Mouse (Mus musculus): ENCODE measurements at regions not wholly inside any gene's neighbourhood (a gene's known extent, or its start where the extent isn't known, plus 50 kb on each side); places are given as distances from the start of the nearest gene placed in this dataset.

DNA sequence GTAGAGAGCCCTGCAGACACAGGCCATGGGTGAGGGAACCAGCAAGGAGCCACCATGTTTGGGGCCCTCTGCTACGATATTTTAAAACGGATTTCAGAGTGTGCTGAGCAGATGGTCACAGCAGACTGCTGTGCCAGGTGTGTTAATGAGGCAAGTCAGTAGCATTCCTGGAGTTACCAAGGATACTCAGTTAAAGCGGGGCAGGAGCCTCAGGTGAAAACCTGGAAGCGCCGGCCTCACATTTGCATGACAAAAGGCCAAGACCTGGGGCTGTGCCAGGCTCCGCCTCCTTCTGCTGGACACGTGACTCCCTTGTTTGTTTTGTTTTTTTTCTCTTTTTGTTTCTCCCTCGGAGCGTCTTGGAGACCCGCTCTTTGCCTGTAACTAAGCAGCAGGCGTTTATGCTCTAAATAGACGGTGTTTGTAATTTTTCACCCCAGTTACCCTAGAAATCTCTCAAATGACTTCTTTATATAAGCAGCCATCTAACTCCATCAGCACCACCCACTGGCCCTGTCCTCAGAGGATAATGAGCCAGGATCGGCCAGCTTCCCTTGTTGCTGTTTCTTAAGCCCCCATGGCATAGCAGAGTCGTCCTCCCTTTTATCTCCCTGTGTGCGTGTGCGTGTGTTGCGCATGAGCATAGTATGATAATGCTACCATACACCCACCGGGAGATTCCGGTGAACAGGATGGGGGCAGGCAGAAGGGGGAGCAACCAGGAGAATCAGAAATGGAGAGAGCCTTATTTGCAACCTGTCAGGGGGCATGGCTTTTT, 166.9 kb upstream of the Gm3448 start:
- Histone ChIP-seq H3K4me1 (ENCODE audit: control insufficient read depth, insufficient read depth, low read length) (peaks cover 17% of the 10 kb centered on the region), H3K27me3 (ENCODE audit: control insufficient read depth, insufficient read depth, low read length) (no peaks in the 10 kb centered on the region), H3K9ac (ENCODE audit: low read length) (peak overlapping the region; percentile 41), H3K27ac (ENCODE audit: low read length) (no peak overlapping the region), H3K4me3 (replicated peaks; ENCODE audit: low read length) (peak overlapping the region; percentile 39), H3K36me3 (ENCODE audit: control insufficient read depth, insufficient read depth, low read length) (no peaks in the 10 kb centered on the region), H3K9me3 (replicated peaks; ENCODE audit: control insufficient read depth, low read length) (no peaks in the 10 kb centered on the region), H3K4me2 (ENCODE audit: low read depth, low read length) (peak overlapping the region; percentile 52)
- ATAC-seq (ENCODE audit: insufficient read depth, low FRiP score): peak; percentile 51; the same call in 1 of the 2 replicates
- 9% methylated on average over 19 of the region's 19 CpGs for WGBS

- Histone ChIP-seq H3K4me2 (ENCODE audit: low read depth, low read length) (peak overlapping the region; percentile 52), H3K36me3 (ENCODE audit: control insufficient read depth, insufficient read depth, low read length) (no peaks in the 10 kb centered on the region), H3K27ac (ENCODE audit: low read length) (no peak overlapping the region), H3K9me3 (replicated peaks; ENCODE audit: control insufficient read depth, low read length) (no peaks in the 10 kb centered on the region), H3K4me1 (ENCODE audit: control insufficient read depth, insufficient read depth, low read length) (peaks cover 17% of the 10 kb centered on the region), H3K4me3 (replicated peaks; ENCODE audit: low read length) (peak overlapping the region; percentile 39), H3K9ac (ENCODE audit: low read length) (peak overlapping the region; percentile 41), H3K27me3 (ENCODE audit: control insufficient read depth, insufficient read depth, low read length) (no peaks in the 10 kb centered on the region)
- ATAC-seq (ENCODE audit: insufficient read depth, low FRiP score): 0 out of 2 replicates have a peak, but pooled peaks have one; percentile 2
- 39% methylated on average over 24 of the region's 24 CpGs for WGBS
These were observed 166.1 kb upstream of the Gm3448 start for GRCm38 (mm10) chr17:15207182-15208029.

- Histone ChIP-seq H3K4me1 (ENCODE audit: control insufficient read depth, insufficient read depth, low read length) (peaks cover 17% of the 10 kb centered on the region), H3K9ac (ENCODE audit: low read length) (no peak overlapping the region), H3K9me3 (replicated peaks; ENCODE audit: control insufficient read depth, low read length) (no peaks in the 10 kb centered on the region), H3K27ac (ENCODE audit: low read length) (no peak overlapping the region), H3K36me3 (ENCODE audit: control insufficient read depth, insufficient read depth, low read length) (no peaks in the 10 kb centered on the region), H3K4me2 (ENCODE audit: low read depth, low read length) (no peak overlapping the region), H3K27me3 (ENCODE audit: control insufficient read depth, insufficient read depth, low read length) (no peaks in the 10 kb centered on the region), H3K4me3 (replicated peaks; ENCODE audit: low read length) (no peak overlapping the region)
- ATAC-seq (ENCODE audit: insufficient read depth, low FRiP score): no peak
- WGBS: 76% methylated on average over 4 of the region's 4 CpGs
These were observed 164.5 kb upstream of the Gm3448 start for GRCm38 (mm10) chr17:15205799-15206198.

DNA sequence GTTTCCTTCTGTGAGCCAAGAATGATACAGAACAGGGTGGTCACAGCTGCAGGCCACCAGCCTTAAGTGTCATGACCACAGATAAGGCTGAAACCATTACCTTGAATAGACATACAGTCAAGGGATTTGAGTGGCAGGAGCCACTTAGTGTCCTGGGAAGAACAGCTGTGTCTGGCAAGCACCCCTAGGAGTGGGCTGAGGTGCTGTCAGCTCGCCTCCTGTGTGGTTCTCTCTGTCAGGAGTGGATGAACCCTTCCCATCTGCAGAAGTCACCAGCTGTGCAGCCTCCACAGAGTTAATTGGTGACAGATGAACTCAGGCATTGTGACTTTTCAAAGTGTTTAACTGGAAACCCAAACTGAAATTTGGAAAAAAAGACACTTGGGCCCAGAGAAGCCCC, 163.2 kb upstream of the Gm3448 start:
- H3K36me3 ChIP-seq (ENCODE audit: control insufficient read depth, insufficient read depth, low read length): no peaks in the 10 kb centered on the region
- H3K27ac ChIP-seq (ENCODE audit: low read length): no peak overlapping the region
- peaks cover 17% of the 10 kb centered on the region for H3K4me1 ChIP-seq (ENCODE audit: control insufficient read depth, insufficient read depth, low read length)
- no peak overlapping the region for H3K4me2 ChIP-seq (ENCODE audit: low read depth, low read length)
- H3K4me3 ChIP-seq (replicated peaks; ENCODE audit: low read length): no peak overlapping the region
- no peak for ATAC-seq (ENCODE audit: insufficient read depth, low FRiP score)
- 62% methylated on average over 1 of the region's 1 CpGs for whole genome bisulfite sequencing
- H3K27me3 ChIP-seq (ENCODE audit: control insufficient read depth, insufficient read depth, low read length): no peaks in the 10 kb centered on the region
- no peaks in the 10 kb centered on the region for H3K9me3 ChIP-seq (replicated peaks; ENCODE audit: control insufficient read depth, low read length)
- no peak overlapping the region for H3K9ac ChIP-seq (ENCODE audit: low read length)

DNA sequence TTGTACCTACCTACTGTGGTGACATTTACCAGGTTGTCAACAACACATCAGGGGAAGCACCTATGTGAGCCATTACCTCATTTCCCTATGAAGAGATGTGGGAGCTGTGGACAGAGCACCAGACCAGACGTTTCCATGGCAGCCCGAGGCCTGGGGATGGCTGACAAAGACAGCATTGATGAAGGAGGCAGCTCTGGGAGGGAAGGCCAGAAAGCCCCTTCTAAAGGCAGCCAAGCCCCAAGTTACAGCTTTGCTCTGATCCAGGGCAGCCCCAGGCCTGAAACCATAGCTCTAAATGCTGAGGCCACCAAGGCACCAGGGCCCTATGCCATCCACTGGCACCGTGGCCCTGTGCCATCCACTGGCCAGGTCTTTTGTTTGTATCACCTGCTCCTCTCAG, 157.9 kb upstream of the Gm3448 start:
- no peak for ATAC-seq (ENCODE audit: insufficient read depth, low FRiP score)
- no peaks in the 10 kb centered on the region for H3K36me3 ChIP-seq (ENCODE audit: control insufficient read depth, insufficient read depth, low read length)
- H3K27ac ChIP-seq (ENCODE audit: low read length): no peak overlapping the region
- WGBS: 69% methylated on average over 3 of the region's 3 CpGs
- no peak overlapping the region for H3K4me3 ChIP-seq (replicated peaks; ENCODE audit: low read length)
- no peak overlapping the region for H3K9ac ChIP-seq (ENCODE audit: low read length)
- H3K9me3 ChIP-seq (replicated peaks; ENCODE audit: control insufficient read depth, low read length): no peaks in the 10 kb centered on the region
- H3K4me1 ChIP-seq (ENCODE audit: control insufficient read depth, insufficient read depth, low read length): peaks cover 11% of the 10 kb centered on the region
- H3K27me3 ChIP-seq (ENCODE audit: control insufficient read depth, insufficient read depth, low read length): no peaks in the 10 kb centered on the region
- H3K4me2 ChIP-seq (ENCODE audit: low read depth, low read length): no peak overlapping the region

DNA sequence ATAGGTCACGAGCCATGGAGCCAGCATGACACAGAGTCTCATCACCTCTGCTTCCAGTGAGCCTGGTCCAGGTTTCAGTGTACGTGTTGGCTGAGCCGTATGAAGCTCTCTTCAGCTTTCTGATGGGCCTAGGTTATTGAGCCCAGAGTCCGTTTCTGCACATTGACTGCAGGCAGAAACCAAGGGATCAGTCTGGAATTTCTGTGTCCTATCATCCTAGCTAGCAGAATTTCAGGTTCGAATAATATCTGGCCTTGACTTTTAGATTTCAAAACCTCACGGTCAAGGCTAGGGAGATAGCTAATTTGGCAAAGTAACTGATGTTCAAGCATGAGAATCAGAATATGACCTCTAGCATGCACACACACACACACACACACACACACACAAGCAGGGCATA, 156.0 kb upstream of the Gm3448 start:
- Histone ChIP-seq H3K4me3 (replicated peaks; ENCODE audit: low read length) (no peak overlapping the region), H3K4me1 (ENCODE audit: control insufficient read depth, insufficient read depth, low read length) (peaks cover 27% of the 10 kb centered on the region), H3K9me3 (replicated peaks; ENCODE audit: control insufficient read depth, low read length) (no peaks in the 10 kb centered on the region), H3K27me3 (ENCODE audit: control insufficient read depth, insufficient read depth, low read length) (no peaks in the 10 kb centered on the region), H3K9ac (ENCODE audit: low read length) (no peak overlapping the region), H3K27ac (ENCODE audit: low read length) (no peak overlapping the region), H3K36me3 (ENCODE audit: control insufficient read depth, insufficient read depth, low read length) (no peaks in the 10 kb centered on the region), H3K4me2 (ENCODE audit: low read depth, low read length) (no peak overlapping the region)
- 85% methylated on average over 6 of the region's 6 CpGs for WGBS
- no peak for ATAC-seq (ENCODE audit: insufficient read depth, low FRiP score)

DNA sequence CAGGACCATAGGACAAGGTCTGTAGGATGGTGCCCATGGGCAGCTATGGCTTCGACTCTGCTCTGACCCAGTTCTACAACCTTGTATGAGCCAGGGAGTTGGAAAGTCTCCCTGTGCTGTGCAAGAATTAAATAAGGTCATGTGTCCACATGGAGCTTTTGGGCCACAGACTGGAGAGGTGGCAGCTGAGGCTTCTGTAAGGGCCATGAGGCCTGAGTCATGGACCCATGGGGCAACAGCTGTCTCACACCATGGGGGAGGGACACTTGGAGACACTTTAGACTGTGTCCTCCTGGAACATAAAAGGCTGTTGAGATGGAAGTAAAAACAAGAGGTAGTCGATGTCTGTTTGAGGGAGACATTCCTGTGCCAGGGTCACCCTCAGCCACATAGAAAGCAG, 154.5 kb upstream of the Gm3448 start:
- no peak for ATAC-seq (ENCODE audit: insufficient read depth, low FRiP score)
- H3K36me3 ChIP-seq (ENCODE audit: control insufficient read depth, insufficient read depth, low read length): no peaks in the 10 kb centered on the region
- WGBS: 84% methylated on average over 2 of the region's 2 CpGs
- H3K4me1 ChIP-seq (ENCODE audit: control insufficient read depth, insufficient read depth, low read length): peaks cover 30% of the 10 kb centered on the region
- no peaks in the 10 kb centered on the region for H3K27me3 ChIP-seq (ENCODE audit: control insufficient read depth, insufficient read depth, low read length)
- H3K9ac ChIP-seq (ENCODE audit: low read length): no peak overlapping the region
- H3K27ac ChIP-seq (ENCODE audit: low read length): no peak overlapping the region
- H3K9me3 ChIP-seq (replicated peaks; ENCODE audit: control insufficient read depth, low read length): no peaks in the 10 kb centered on the region
- H3K4me3 ChIP-seq (replicated peaks; ENCODE audit: low read length): no peak overlapping the region
- H3K4me2 ChIP-seq (ENCODE audit: low read depth, low read length): no peak overlapping the region

GRCm38 (mm10) chr17:15194894-15195461, 153.6 kb upstream of the Gm3448 start:
- H3K4me3 ChIP-seq (replicated peaks; ENCODE audit: low read length): no peak overlapping the region
- no peak overlapping the region for H3K9ac ChIP-seq (ENCODE audit: low read length)
- H3K27ac ChIP-seq (ENCODE audit: low read length): 0 out of 2 replicates have a peak overlapping the region, but pooled peaks have one; percentile 7
- WGBS: 29% methylated on average over 7 of the region's 7 CpGs
- H3K9me3 ChIP-seq (replicated peaks; ENCODE audit: control insufficient read depth, low read length): no peaks in the 10 kb centered on the region
- no peak overlapping the region for H3K4me2 ChIP-seq (ENCODE audit: low read depth, low read length)
- no peaks in the 10 kb centered on the region for H3K36me3 ChIP-seq (ENCODE audit: control insufficient read depth, insufficient read depth, low read length)
- H3K4me1 ChIP-seq (ENCODE audit: control insufficient read depth, insufficient read depth, low read length): peaks cover 30% of the 10 kb centered on the region
- ATAC-seq (ENCODE audit: insufficient read depth, low FRiP score): no peak
- H3K27me3 ChIP-seq (ENCODE audit: control insufficient read depth, insufficient read depth, low read length): no peaks in the 10 kb centered on the region

DNA sequence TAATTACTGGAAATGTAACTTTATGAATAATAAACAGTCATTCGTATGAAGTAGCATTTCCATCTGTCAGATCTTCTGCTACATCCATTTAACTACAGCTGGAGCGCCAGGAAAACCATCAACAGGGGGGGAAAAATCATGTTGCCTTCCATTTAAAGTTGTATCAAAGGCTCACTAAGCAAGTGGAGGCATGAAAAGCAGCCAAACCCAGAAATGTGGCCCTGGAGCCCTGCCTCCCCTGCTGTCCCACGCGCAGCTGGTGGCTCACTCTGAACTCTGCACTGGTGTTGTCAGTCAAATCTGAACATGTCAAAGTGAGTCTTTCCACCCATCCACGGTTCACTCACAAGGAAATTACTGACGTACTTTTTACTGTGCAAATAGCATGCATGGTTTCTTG, 152.5 kb upstream of the Gm3448 start:
- no peak overlapping the region for H3K4me2 ChIP-seq (ENCODE audit: low read depth, low read length)
- 54% methylated on average over 6 of the region's 6 CpGs for WGBS
- no peak overlapping the region for H3K9ac ChIP-seq (ENCODE audit: low read length)
- H3K27me3 ChIP-seq (ENCODE audit: control insufficient read depth, insufficient read depth, low read length): no peaks in the 10 kb centered on the region
- peaks cover 30% of the 10 kb centered on the region for H3K4me1 ChIP-seq (ENCODE audit: control insufficient read depth, insufficient read depth, low read length)
- H3K27ac ChIP-seq (ENCODE audit: low read length): peak overlapping the region; percentile 72; the same call in 1 of the 2 replicates
- no peaks in the 10 kb centered on the region for H3K36me3 ChIP-seq (ENCODE audit: control insufficient read depth, insufficient read depth, low read length)
- H3K9me3 ChIP-seq (replicated peaks; ENCODE audit: control insufficient read depth, low read length): no peaks in the 10 kb centered on the region
- no peak for ATAC-seq (ENCODE audit: insufficient read depth, low FRiP score)
- no peak overlapping the region for H3K4me3 ChIP-seq (replicated peaks; ENCODE audit: low read length)

Data from stomach, embryonic 16.5 days (tissue).